Comparison of ENCODE assay signal across 8 mouse cellular contexts in the genomic region with DNA sequence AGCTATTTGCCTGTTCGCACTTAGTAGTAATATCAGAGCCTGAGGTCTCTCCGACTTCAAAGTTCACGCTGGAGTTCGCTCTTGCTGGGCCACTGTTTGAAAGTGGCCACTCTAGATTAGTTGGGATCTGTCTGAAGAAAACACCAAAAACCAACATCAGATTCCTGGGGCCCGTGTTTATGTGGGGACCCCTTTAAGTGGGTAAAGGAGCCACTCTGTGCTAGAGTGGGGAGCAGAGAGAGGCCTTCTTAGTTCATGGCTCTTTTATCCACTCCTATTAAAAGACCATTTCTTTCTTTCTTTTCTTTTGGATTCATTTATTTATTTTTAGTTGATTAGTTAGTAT. TPM values are rescaled to one million over a fixed set of nuclear protein-coding genes. Genes with fewer than 3 reads are reported as not detected.
A peak's percentile ranks its signal among the peaks of the same experiment; 100 is the strongest.
DNase-seq lines count a peak whose midpoint lies in the region; ATAC-seq lines count a peak whose summit lies in the region.

No protein-coding gene starts in this region.

- DNase-seq in heart, embryonic 10.5 days (ENCODE audit: low spot score) = no peak
- no peak for DNase-seq in heart, adult 9 months (ENCODE audit: low spot score in 2 of 2)
- peak; percentile 66 for DNase-seq in A20 (ENCODE audit: low read depth, low spot score)
- no peak for DNase-seq in urinary bladder, adult 2 months (ENCODE audit: low spot score)
- DNase-seq in urinary bladder, adult 18-20 months (ENCODE audit: low spot score in 2 of 2) = no peak
- DNase-seq in ovary, postnatal 36 days (ENCODE audit: low spot score) = no peak

- no peaks in the 10 kb centered on the region for H3K27me3 ChIP-seq in heart, embryonic 10.5 days (ENCODE audit: insufficient read depth, poor library complexity, severe bottlenecking)
- no peaks in the 10 kb centered on the region for H3K27me3 ChIP-seq in forebrain, embryonic 13.5 days
- H3K27me3 ChIP-seq in liver, embryonic 16.5 days (ENCODE audit: control insufficient read depth, insufficient read depth, low read depth, low read length) = no peaks in the 10 kb centered on the region

- peaks cover 3% of the 10 kb centered on the region for H3K4me1 ChIP-seq in heart, embryonic 10.5 days
- peaks cover 24% of the 10 kb centered on the region for H3K4me1 ChIP-seq in forebrain, embryonic 13.5 days
- H3K4me1 ChIP-seq in liver, embryonic 16.5 days (ENCODE audit: control insufficient read depth, low read depth, low read length) = peaks cover 11% of the 10 kb centered on the region

- ATAC-seq in forebrain, embryonic 13.5 days = peak; percentile 37
- ATAC-seq in liver, embryonic 16.5 days (ENCODE audit: low read depth) = no peak

- H3K27ac ChIP-seq in heart, embryonic 10.5 days = peak overlapping the region; percentile 95
- peak overlapping the region; percentile 94 for H3K27ac ChIP-seq in forebrain, embryonic 13.5 days
- peak overlapping the region; percentile 81 for H3K27ac ChIP-seq in liver, embryonic 16.5 days (ENCODE audit: low read length)

- H3K36me3 ChIP-seq in heart, embryonic 10.5 days = peaks cover 28% of the 10 kb centered on the region
- H3K36me3 ChIP-seq in forebrain, embryonic 13.5 days (ENCODE audit: poor library complexity, severe bottlenecking) = peaks cover 27% of the 10 kb centered on the region
- H3K36me3 ChIP-seq in liver, embryonic 16.5 days (ENCODE audit: control insufficient read depth, insufficient read depth) = no peaks in the 10 kb centered on the region

- H3K4me2 ChIP-seq in forebrain, embryonic 13.5 days = peak overlapping the region; percentile 76
- H3K4me2 ChIP-seq in liver, embryonic 16.5 days (ENCODE audit: low read depth, low read length) = peak overlapping the region; percentile 85

- peak overlapping the region; percentile 95 for H3K9ac ChIP-seq in forebrain, embryonic 13.5 days
- H3K9ac ChIP-seq in liver, embryonic 16.5 days (ENCODE audit: low read depth, low read length) = peak overlapping the region; percentile 97

- H3K9me3 ChIP-seq in heart, embryonic 10.5 days = no peaks in the 10 kb centered on the region
- H3K9me3 ChIP-seq in forebrain, embryonic 13.5 days (replicated peaks) = no peaks in the 10 kb centered on the region
- no peaks in the 10 kb centered on the region for H3K9me3 ChIP-seq in liver, embryonic 16.5 days (replicated peaks; ENCODE audit: control insufficient read depth, low read length)

- WGBS in heart, embryonic 10.5 days = 10% methylated on average over 5 of the region's 5 CpGs
- 3% methylated on average over 5 of the region's 5 CpGs for whole genome bisulfite sequencing in forebrain, embryonic 13.5 days
- 6% methylated on average over 5 of the region's 5 CpGs for WGBS in liver, embryonic 16.5 days (ENCODE audit: insufficient replicate concordance)

- H3K4me3 ChIP-seq in heart, embryonic 10.5 days = peak overlapping the region; percentile 83
- peak overlapping the region; percentile 88 for H3K4me3 ChIP-seq in forebrain, embryonic 13.5 days
- peak overlapping the region; percentile 99 for H3K4me3 ChIP-seq in liver, embryonic 16.5 days (ENCODE audit: low read depth, low read length)

RNA-seq across cellular contexts. Expression of a gene that starts 0.7 kb away (rescaled TPM):
- polyA plus RNA-seq in heart, embryonic 10.5 days (2016; fragmentation: Nextera tagmentation; extraction: Ambion mirVana) = 61.3 and 69.5 TPM in 2 replicates
- 98.2 and 108 TPM in 2 replicates for polyA plus RNA-seq in forebrain, embryonic 13.5 days (2015; fragmentation: Nextera tagmentation; extraction: Ambion mirVana)
- 30.3 and 31.2 TPM in 2 replicates for polyA plus RNA-seq in liver, embryonic 16.5 days (2015; fragmentation: Nextera tagmentation; extraction: Ambion mirVana)
- polyA plus RNA-seq in urinary bladder, adult 2 months (2012; rRNA removed) = 47.4 and 47.8 TPM in 2 replicates

RNA-seq across cellular contexts. Expression of a gene that starts 12.0 kb away (rescaled TPM):
- 52.3 and 54.2 TPM in 2 replicates for polyA plus RNA-seq in heart, embryonic 10.5 days (2016; fragmentation: Nextera tagmentation; extraction: Ambion mirVana)
- 24.5 and 25.9 TPM in 2 replicates for polyA plus RNA-seq in forebrain, embryonic 13.5 days (2015; fragmentation: Nextera tagmentation; extraction: Ambion mirVana)
- 30.6 and 32.5 TPM in 2 replicates for polyA plus RNA-seq in liver, embryonic 16.5 days (2015; fragmentation: Nextera tagmentation; extraction: Ambion mirVana)
- 66.6 and 70.3 TPM in 2 replicates for polyA plus RNA-seq in urinary bladder, adult 2 months (2012; rRNA removed)

RNA-seq across cellular contexts. Expression of a gene that starts 22.2 kb away (rescaled TPM):
- polyA plus RNA-seq in heart, embryonic 10.5 days (2016; fragmentation: Nextera tagmentation; extraction: Ambion mirVana) = 61.1 and 61.3 TPM in 2 replicates
- polyA plus RNA-seq in forebrain, embryonic 13.5 days (2015; fragmentation: Nextera tagmentation; extraction: Ambion mirVana) = 58.4 and 60.6 TPM in 2 replicates
- 10.8 and 11.2 TPM in 2 replicates for polyA plus RNA-seq in liver, embryonic 16.5 days (2015; fragmentation: Nextera tagmentation; extraction: Ambion mirVana)
- 66.3 and 72.9 TPM in 2 replicates for polyA plus RNA-seq in urinary bladder, adult 2 months (2012; rRNA removed)
